10 mouse cellular contexts compared by ENCODE assay signal in the genomic region with DNA sequence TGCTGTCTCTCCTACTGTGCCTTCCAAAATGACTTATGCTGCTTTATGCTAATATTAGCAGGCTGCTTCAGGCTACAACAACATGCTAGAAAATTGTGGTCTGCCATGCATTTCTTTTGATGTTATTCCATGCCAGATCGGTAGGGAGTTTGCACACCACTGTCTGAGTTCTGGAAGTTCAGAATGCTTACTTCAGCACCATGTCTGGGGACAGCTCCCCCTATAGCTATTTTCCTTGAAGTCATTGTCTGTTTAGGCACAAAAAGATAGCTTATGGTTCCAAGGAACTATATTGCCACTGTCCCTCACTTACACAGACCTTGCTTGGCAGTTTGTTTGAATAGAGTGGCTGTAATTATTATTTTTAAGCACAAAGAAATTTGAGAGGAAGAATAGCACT.
DNase-seq lines count a peak whose midpoint lies in the region; ATAC-seq and TF ChIP-seq lines count a peak whose summit lies in the region.
"Had no signal": no experiment of that assay in that cellular context is flagged by ENCODE, and none has a peak within 500 bp of the region (broad histone marks: within the 10 kb centered on the region; RNA-seq: fewer than 3 reads in every experiment).

No protein-coding gene starts in this region.

- no peak for ATAC-seq in kidney, postnatal 0 days (replicated peaks; ENCODE audit: low FRiP score, low read depth)
- ATAC-seq in hindbrain, postnatal 0 days = no peak

- no peaks in the 10 kb centered on the region for H3K36me3 ChIP-seq in kidney, postnatal 0 days (ENCODE audit: insufficient read depth, low read length)
- no peaks in the 10 kb centered on the region for H3K36me3 ChIP-seq in ES-E14 (ENCODE audit: control insufficient read depth, insufficient read depth, low read length, poor library complexity, severe bottlenecking)
- no peaks in the 10 kb centered on the region for H3K36me3 ChIP-seq in hindbrain, postnatal 0 days (ENCODE audit: insufficient read depth, low read length)
- H3K36me3 ChIP-seq: heart, embryonic 13.5 days had no signal

- H3K27ac ChIP-seq in kidney, postnatal 0 days = no peak overlapping the region
- no peak overlapping the region for H3K27ac ChIP-seq in ES-E14 (ENCODE audit: insufficient read depth, low read depth, low read length, poor library complexity, severe bottlenecking)
- no peak overlapping the region for H3K27ac ChIP-seq in hindbrain, postnatal 0 days
- H3K27ac ChIP-seq: heart, embryonic 13.5 days had no signal

- no peaks in the 10 kb centered on the region for H3K27me3 ChIP-seq in kidney, postnatal 0 days (ENCODE audit: insufficient read depth, low read length)
- no peaks in the 10 kb centered on the region for H3K27me3 ChIP-seq in hindbrain, postnatal 0 days (ENCODE audit: insufficient read depth, low read length)
- H3K27me3 ChIP-seq: heart, embryonic 13.5 days had no signal

- peak; percentile 48 for DNase-seq in kidney, postnatal 0 days (ENCODE audit: low spot score)
- no peak for DNase-seq in kidney, adult 8-10 months
- peak; percentile 24 for DNase-seq in ES-E14 (ENCODE audit: low read depth, low spot score)
- peak; percentile 33 for DNase-seq in ZHBTc4 (ENCODE audit: low read depth, low spot score)
- peak; percentile 36 for DNase-seq in hindbrain, postnatal 0 days (ENCODE audit: low spot score)
- DNase-seq in frontal cortex, postnatal 36 days (ENCODE audit: low spot score in 2 of 2) = no peak
- DNase-seq in right cerebral cortex, postnatal 10 days (ENCODE audit: low spot score in 2 of 2) = no peak
- no peak for DNase-seq in cerebellum, postnatal 36 days
- DNase-seq: cerebellum, adult 18-20 months had no signal

- no peaks in the 10 kb centered on the region for H3K9me3 ChIP-seq in kidney, postnatal 0 days (replicated peaks; ENCODE audit: low read length)
- no peaks in the 10 kb centered on the region for H3K9me3 ChIP-seq in ES-E14 (ENCODE audit: control insufficient read depth, insufficient read depth, low read depth, low read length)
- no peaks in the 10 kb centered on the region for H3K9me3 ChIP-seq in hindbrain, postnatal 0 days (ENCODE audit: low read length)
- H3K9me3 ChIP-seq: heart, embryonic 13.5 days had no signal

- H3K4me1 ChIP-seq in kidney, postnatal 0 days (replicated peaks; ENCODE audit: insufficient read depth, low read length) = no peaks in the 10 kb centered on the region
- H3K4me1 ChIP-seq in ES-E14 (ENCODE audit: control insufficient read depth in 2 of 2, insufficient read depth in 2 of 2, low read length in 2 of 2, poor library complexity in 1 of 2) = no peaks in the 10 kb centered on the region
- H3K4me1 ChIP-seq in hindbrain, postnatal 0 days (ENCODE audit: insufficient read depth, low read length) = no peaks in the 10 kb centered on the region; the same call in 1 of the 2 replicates
- H3K4me1 ChIP-seq: heart, embryonic 13.5 days had no signal

- H3K4me3 ChIP-seq in kidney, postnatal 0 days (replicated peaks; ENCODE audit: low read depth, low read length) = no peak overlapping the region
- no peak overlapping the region for H3K4me3 ChIP-seq in ES-E14 (ENCODE audit: insufficient read depth in 1 of 2, low read depth in 1 of 2, low read length in 2 of 2, poor library complexity in 1 of 2, severe bottlenecking in 1 of 2)
- H3K4me3 ChIP-seq in hindbrain, postnatal 0 days (ENCODE audit: low read length) = no peak overlapping the region
- H3K4me3 ChIP-seq: heart, embryonic 13.5 days had no signal

- in situ Hi-C loops in ES-E14 (cut with MboI; ENCODE audit: low sequenced_read_pairs in 2 of 2, unreplicated experiment in 2 of 2) = no loop called here

- no peak overlapping the region for H3K9ac ChIP-seq in kidney, postnatal 0 days (ENCODE audit: low read depth, low read length)
- no peak overlapping the region for H3K9ac ChIP-seq in ES-E14 (ENCODE audit: insufficient read depth, low read depth, low read length, poor library complexity, severe bottlenecking)
- no peak overlapping the region for H3K9ac ChIP-seq in hindbrain, postnatal 0 days (replicated peaks; ENCODE audit: low read length)
- H3K9ac ChIP-seq: heart, embryonic 13.5 days had no signal

- WGBS in kidney, postnatal 0 days = 15% methylated on average over 1 of the region's 1 CpGs
- 14% methylated on average over 1 of the region's 1 CpGs for whole genome bisulfite sequencing in hindbrain, postnatal 0 days

- H3K4me2 ChIP-seq in kidney, postnatal 0 days (ENCODE audit: low read length) = no peak overlapping the region
- H3K4me2 ChIP-seq in hindbrain, postnatal 0 days (ENCODE audit: low read depth, low read length) = no peak overlapping the region
- H3K4me2 ChIP-seq: heart, embryonic 13.5 days had no signal

- peak; percentile 33; the same call in 1 of the 2 replicates for TF ChIP-seq CTCF in kidney, postnatal 0 days (IDR thresholded peaks at IDR 0.05; ENCODE audit: low read depth)
- peak; percentile 32; the same call in 1 of the 2 replicates for TF ChIP-seq CTCF in hindbrain, postnatal 0 days (IDR thresholded peaks at IDR 0.05; ENCODE audit: low read depth)

TF ChIP-seq in ES-E14, 5 proteins besides CTCF, POLR2A, EP300 and RAD21:
- TF ChIP-seq MAFK (IDR thresholded peaks at IDR 0.05; ENCODE audit: insufficient read depth, low read depth, low read length) = no peak

Comparison
In these comparisons a context has a peak if more than half of its experiments do, and no peak if none do; other contexts are left out.
1. DNase-seq: peak in kidney, postnatal 0 days (single experiment), ES-E14 (single experiment), ZHBTc4 (single experiment) and hindbrain, postnatal 0 days (single experiment); none in kidney, adult 8-10 months (0 of 2), frontal cortex, postnatal 36 days (0 of 2), right cerebral cortex, postnatal 10 days (0 of 2) and cerebellum, postnatal 36 days (0 of 2).